Mouse (Mus musculus) heart, adult 2 months (tissue): ENCODE measurements at regions not wholly inside any gene's neighbourhood (a gene's known extent, or its start where the extent isn't known, plus 50 kb on each side); places are given as distances from the start of the nearest gene placed in this dataset.
A peak's percentile ranks its signal among the peaks of the same experiment; 100 is the strongest.

Experiments
- DNase-seq, 2 experiments: peaks; one replicate each; pipeline ENCODE4 v3.0.0; 2021
- H3K27ac ChIP-seq: fragments of 200-600 bp; 2 replicates; pipeline ENCODE4 v1.8.1; 2022
- H3K27me3 ChIP-seq: fragments of 200-500 bp; 2 replicates; pipeline ENCODE4 v1.6.1; 2012; ENCODE audit warnings: mild to moderate bottlenecking, low read length, inconsistent platforms, mixed read lengths; ENCODE audit not compliant: control insufficient read depth, insufficient read depth
- H3K36me3 ChIP-seq: fragments of 200-500 bp; 2 replicates; pipeline ENCODE4 v1.6.1; 2012; ENCODE audit warnings: low read length, inconsistent platforms; ENCODE audit not compliant: control insufficient read depth, insufficient read depth
- H3K4me1 ChIP-seq: fragments of 200-500 bp; 2 replicates; pipeline ENCODE4 v1.6.1; 2011; ENCODE audit warnings: low read length; ENCODE audit not compliant: control insufficient read depth, insufficient read depth
- H3K4me3 ChIP-seq: fragments of 200-600 bp; 2 replicates; pipeline ENCODE4 v1.8.1; 2022
- H3K79me2 ChIP-seq: fragments of 200-500 bp; replicated peaks from 2 replicates; pipeline ENCODE4 v1.6.1; 2012; ENCODE audit warnings: mild to moderate bottlenecking, inconsistent platforms, low read length, moderate library complexity, mixed read lengths; ENCODE audit not compliant: control insufficient read depth, insufficient read depth
- H3K9ac ChIP-seq: fragments of 200-500 bp; 2 replicates; pipeline ENCODE4 v1.6.1; 2012; ENCODE audit warnings: low read depth, mild to moderate bottlenecking, control low read depth, inconsistent platforms, low read length, mixed read lengths
- CTCF ChIP-seq: fragments of 200-600 bp; IDR thresholded peaks from 2 replicates; pipeline ENCODE4 v1.8.1; 2022; ENCODE audit warnings: antibody characterized with exemption, mild to moderate bottlenecking, moderate library complexity
- EP300 ChIP-seq: fragments of 200-500 bp; IDR thresholded peaks from 2 replicates; pipeline ENCODE4 v1.6.1; 2011; ENCODE audit warnings: low read depth, low read length, control low read depth; ENCODE audit not compliant: insufficient read depth
- POLR2A ChIP-seq: fragments of 200-500 bp; IDR thresholded peaks from 2 replicates; pipeline ENCODE4 v1.6.1; 2011; ENCODE audit warnings: mild to moderate bottlenecking, low read depth, low read length, control low read depth; ENCODE audit not compliant: insufficient read depth
- WGBS: fragments of 180-500 bp; shearing (Covaris S2); methylation state at CpG from one replicate; pipeline ENCODE4 v1.1.7; 2018; 5-methylcytosine and 5-hydroxymethylcytosine counted together
- intact Hi-C: fragments of 180-260 bp; cut with DNase I; formaldehyde crosslinking; loops from one replicate; pipeline ENCODE4 v1.15.1; 2025

- Histone ChIP-seq H3K79me2 (no peaks in the 10 kb centered on the region), H3K4me1 (peaks cover 2% of the 10 kb centered on the region), H3K36me3 (no peaks in the 10 kb centered on the region), H3K27ac (no peak overlapping the region), H3K4me3 (no peak overlapping the region), H3K27me3 (no peaks in the 10 kb centered on the region), H3K9ac (no peak overlapping the region)
- WGBS = 90% methylated on average over 3 of the region's 3 CpGs
- TF ChIP-seq POLR2A = no peak
- no peak for TF ChIP-seq CTCF
- no peak for TF ChIP-seq EP300
- DNase-seq = no peak
- intact Hi-C loops = no loop called here
These were observed 88.4 kb upstream of the Hes1 start for GRCm38 (mm10) chr16:29975800-29976199.

GRCm38 (mm10) chr16:29977011-29977410 lies 87.2 kb upstream of the Hes1 start:
- DNase-seq = peak in 1 of 2 experiments; percentile 35

GRCm38 (mm10) chr16:29977711-29978110 lies 86.5 kb upstream of the Hes1 start:
- Histone ChIP-seq H3K36me3 (no peaks in the 10 kb centered on the region), H3K4me1 (peaks cover 2% of the 10 kb centered on the region), H3K79me2 (no peaks in the 10 kb centered on the region), H3K27me3 (no peaks in the 10 kb centered on the region), H3K27ac (no peak overlapping the region), H3K4me3 (no peak overlapping the region), H3K9ac (no peak overlapping the region)
- WGBS = 75% methylated on average over 8 of the region's 8 CpGs
- intact Hi-C loops = no loop called here
- peak in 1 of 2 experiments; percentile 37 for DNase-seq
- no peak for TF ChIP-seq CTCF
- TF ChIP-seq POLR2A = no peak
- TF ChIP-seq EP300 = no peak

More at GRCm38 (mm10) chr16:29977011-29977410, 87.2 kb upstream of the Hes1 start:
- H3K4me1 ChIP-seq = peaks cover 2% of the 10 kb centered on the region
- no peak overlapping the region for H3K4me3 ChIP-seq
- WGBS = 52% methylated on average over 3 of the region's 3 CpGs
- TF ChIP-seq EP300 (no peak), CTCF (no peak), POLR2A (no peak)
- H3K36me3 ChIP-seq = no peaks in the 10 kb centered on the region
- no peaks in the 10 kb centered on the region for H3K27me3 ChIP-seq
- no peak overlapping the region for H3K9ac ChIP-seq
- intact Hi-C loops = no loop called here
- no peak overlapping the region for H3K27ac ChIP-seq
- no peaks in the 10 kb centered on the region for H3K79me2 ChIP-seq

- DNase-seq = no peak
- Histone ChIP-seq H3K27ac (no peak overlapping the region), H3K36me3 (no peaks in the 10 kb centered on the region), H3K4me3 (no peak overlapping the region), H3K4me1 (peaks cover 4% of the 10 kb centered on the region), H3K79me2 (no peaks in the 10 kb centered on the region), H3K27me3 (no peaks in the 10 kb centered on the region), H3K9ac (no peak overlapping the region)
- intact Hi-C loops = no loop called here
- 56% methylated on average over 7 of the region's 7 CpGs for WGBS
- TF ChIP-seq CTCF (no peak), POLR2A (no peak), EP300 (no peak)
These were observed 85.1 kb upstream of the Hes1 start for GRCm38 (mm10) chr16:29979066-29979465.

GRCm38 (mm10) chr16:29981543-29981942 lies 82.6 kb upstream of the Hes1 start:
- no peak for DNase-seq
- no peaks in the 10 kb centered on the region for H3K79me2 ChIP-seq
- no peak overlapping the region for H3K4me3 ChIP-seq
- no peaks in the 10 kb centered on the region for H3K27me3 ChIP-seq
- intact Hi-C loops = no loop called here
- peaks cover 4% of the 10 kb centered on the region for H3K4me1 ChIP-seq
- H3K36me3 ChIP-seq = no peaks in the 10 kb centered on the region
- no peak overlapping the region for H3K9ac ChIP-seq
- TF ChIP-seq EP300 = no peak
- 92% methylated on average over 7 of the region's 7 CpGs for WGBS
- H3K27ac ChIP-seq = no peak overlapping the region

- Histone ChIP-seq H3K79me2 (no peaks in the 10 kb centered on the region), H3K36me3 (no peaks in the 10 kb centered on the region), H3K4me1 (peaks cover 2% of the 10 kb centered on the region), H3K4me3 (no peak overlapping the region), H3K27me3 (no peaks in the 10 kb centered on the region), H3K27ac (no peak overlapping the region), H3K9ac (no peak overlapping the region)
- no peak for TF ChIP-seq EP300
- no peak for TF ChIP-seq POLR2A
- TF ChIP-seq CTCF = no peak
- intact Hi-C loops = no loop called here
- WGBS = 83% methylated on average over 8 of the region's 8 CpGs
- DNase-seq = no peak
These were observed 81.9 kb upstream of the Hes1 start for GRCm38 (mm10) chr16:29982224-29982785.

GRCm38 (mm10) chr16:29983161-29983560 lies 81.0 kb upstream of the Hes1 start:
- Histone ChIP-seq H3K79me2 (no peaks in the 10 kb centered on the region), H3K9ac (no peak overlapping the region), H3K36me3 (no peaks in the 10 kb centered on the region), H3K4me3 (no peak overlapping the region), H3K4me1 (peaks cover 2% of the 10 kb centered on the region; the same call in 1 of the 2 replicates), H3K27ac (no peak overlapping the region), H3K27me3 (no peaks in the 10 kb centered on the region)
- DNase-seq = no peak
- intact Hi-C loops = no loop called here
- TF ChIP-seq EP300 (no peak), CTCF (no peak), POLR2A (no peak)
- WGBS = 50% methylated on average over 7 of the region's 7 CpGs
